Mouse (Mus musculus): Measurements from ENCODE around the gene Vmn1r55.
"Not testable (repeated sequence)": the region's sequence is repeated elsewhere in the genome, so short reads cannot be mapped to it uniquely, and the experiment has no call there.

Gene Vmn1r55

DNA sequence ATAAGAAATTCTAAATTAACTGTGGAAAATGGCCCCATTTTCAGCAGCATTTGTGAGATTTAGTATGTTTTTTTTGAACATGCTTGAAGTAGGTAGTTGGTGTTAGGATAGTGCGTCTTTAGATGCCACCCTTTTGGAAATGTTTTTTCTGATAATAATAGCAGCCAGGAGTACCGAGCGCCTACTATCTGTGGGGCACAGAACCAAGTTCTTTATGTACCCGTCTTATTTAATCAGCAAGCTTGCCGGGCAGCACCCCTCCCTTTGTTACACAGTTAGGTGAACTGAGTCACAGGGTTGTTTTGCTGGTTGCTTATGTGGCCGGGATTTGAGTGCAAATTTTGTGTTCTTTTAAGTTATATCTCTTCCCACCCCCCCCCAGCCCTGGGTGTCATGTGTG, 68.2 kb downstream of the Vmn1r55 start:
- DNase-seq (ENCODE audit: low read depth), result no peak

- DNase-seq (ENCODE audit: low read depth), result no peak
Observed at GRCm38 (mm10) chr7:5080815-5081214, 68.7 kb downstream of the Vmn1r55 start.

DNA sequence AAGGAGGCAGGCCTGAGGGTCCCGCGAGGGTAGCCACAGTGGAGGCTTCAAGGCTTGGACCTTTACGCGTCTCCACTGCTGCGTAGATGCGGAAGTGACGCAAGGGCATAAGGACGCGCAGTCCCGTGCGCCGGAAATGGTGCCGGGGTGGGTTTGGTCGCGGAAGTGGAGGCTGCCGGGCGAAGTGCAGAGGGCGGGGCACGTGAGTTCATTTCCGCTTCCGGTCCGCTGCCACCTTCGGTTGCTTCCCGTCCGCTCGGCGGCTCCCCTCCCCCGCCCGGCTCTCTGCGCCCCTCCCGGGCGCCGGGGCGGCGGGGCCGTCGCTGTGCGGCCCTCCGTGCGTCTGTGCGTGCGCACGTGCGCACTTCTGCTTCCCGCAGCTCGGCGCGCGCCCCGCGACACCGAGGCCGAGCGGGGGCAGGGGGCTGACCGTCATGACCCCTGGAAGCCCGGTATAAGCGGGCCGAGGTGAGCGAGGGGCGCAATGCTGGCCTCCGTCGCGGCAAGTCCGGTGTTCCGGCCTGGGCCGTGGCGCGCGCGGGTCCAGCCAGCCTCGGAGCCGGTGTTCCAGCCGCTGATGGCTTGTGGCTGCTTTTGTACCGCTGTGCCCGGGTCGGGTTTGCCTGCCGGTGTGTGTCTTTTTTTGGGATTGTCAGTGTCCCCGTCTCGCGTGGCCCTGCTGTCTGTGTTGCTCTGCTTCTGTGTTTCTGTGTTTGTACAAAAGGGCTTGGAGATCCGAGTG, 69.3 kb downstream of the Vmn1r55 start, which contains the start of gene Epn1:
Gene Epn1, plus strand, starts transcription at position 226 of the 742 bp plus-strand sequence.
- peak; percentile 97 for DNase-seq (ENCODE audit: low read depth)

DNA sequence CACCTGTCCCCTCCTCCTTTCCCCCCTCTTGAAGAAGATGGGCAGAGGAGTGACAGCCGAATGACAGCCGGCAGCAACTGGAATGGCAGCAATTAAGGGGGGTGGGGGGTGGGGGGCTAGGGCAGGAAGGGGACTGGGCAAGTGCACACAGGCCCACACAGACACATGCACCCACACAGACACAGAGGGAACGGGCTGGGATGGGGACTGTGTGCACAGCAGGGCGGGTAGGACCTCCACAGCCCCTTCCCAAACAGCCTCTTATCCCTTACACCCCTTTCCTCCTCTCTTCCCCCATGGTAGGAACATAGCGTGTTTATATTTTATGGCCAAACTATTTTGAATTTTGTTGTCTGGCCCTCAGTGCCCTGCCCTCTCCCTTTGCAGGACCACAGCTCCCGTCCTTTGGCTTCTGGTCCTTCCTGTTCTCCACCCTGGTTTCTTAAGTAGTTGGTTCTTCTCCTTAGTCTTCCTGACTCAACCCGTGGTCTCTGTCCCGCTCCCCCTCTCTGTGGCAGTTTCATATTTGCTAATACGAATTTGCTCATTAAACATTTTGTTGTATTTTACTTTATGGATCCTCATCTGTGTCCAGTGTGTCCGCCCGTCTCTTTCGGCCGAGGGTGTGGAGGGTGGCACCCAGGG, 70.0 kb downstream of the Vmn1r55 start:
- not testable (repeated sequence) for DNase-seq (ENCODE audit: low read depth)

All from naive thymus-derived CD4-positive, alpha-beta T cell, adult 2 months (primary cell).